Mouse (Mus musculus) brain, adult 2 months (tissue): Measurements from ENCODE around the gene Treml4.
"Not testable (repeated sequence)": the region's sequence is repeated elsewhere in the genome, so short reads cannot be mapped to it uniquely, and the experiment has no call there.

ENCODE experiments used
- DNase-seq: peaks from one replicate; pipeline ENCODE4 v3.0.0; 2011; ENCODE audit warnings: low read depth, low spot score

Treml4 gene

GRCm38 (mm10) chr17:48274098-48274497, 10.0 kb downstream of the Treml4 start:
- no peak for DNase-seq

DNA sequence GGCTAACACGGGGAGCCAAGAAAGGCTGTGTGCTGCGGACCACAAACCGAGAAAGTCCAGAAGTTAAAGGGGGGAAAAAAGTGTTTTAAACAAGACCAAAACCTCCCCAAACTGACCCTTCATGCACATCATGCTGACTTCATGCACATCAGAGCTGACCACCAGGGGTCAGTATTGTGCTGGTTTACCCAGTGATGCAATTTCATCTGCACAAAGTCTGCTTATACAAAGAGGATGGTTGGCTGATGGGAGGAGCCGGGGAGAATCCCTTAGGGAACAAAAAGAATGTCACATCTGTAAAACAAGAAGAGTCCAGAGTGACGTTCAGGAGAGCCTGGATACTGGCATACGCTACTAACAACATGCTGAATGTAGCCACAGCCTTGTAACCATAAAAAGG, 10.8 kb downstream of the Treml4 start:
- peak; percentile 87 for DNase-seq

GRCm38 (mm10) chr17:48275736-48276135, 11.6 kb downstream of the Treml4 start:
- no peak for DNase-seq

GRCm38 (mm10) chr17:48278381-48278780, 14.3 kb downstream of the Treml4 start:
- DNase-seq = peak; percentile 49

DNA sequence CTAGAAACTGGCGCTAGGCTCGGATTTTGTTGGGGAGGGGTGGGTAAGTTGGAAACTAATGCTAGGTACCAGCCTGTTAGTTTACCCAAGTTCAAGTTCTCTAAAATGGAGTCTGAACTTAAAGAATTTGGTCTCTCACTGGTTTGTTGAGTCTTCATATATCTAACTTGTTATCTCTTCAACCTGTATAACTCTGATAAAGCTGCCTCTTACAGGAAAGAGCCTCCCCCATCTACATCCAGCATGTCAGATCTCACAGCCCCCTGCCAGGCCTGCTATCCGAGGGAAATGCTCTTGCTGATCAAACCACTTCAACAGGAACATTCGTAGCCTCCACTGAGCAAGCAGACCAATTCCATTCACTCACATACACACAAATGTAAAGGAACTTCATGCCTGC, 14.9 kb downstream of the Treml4 start:
- DNase-seq = no peak

- DNase-seq = no peak
Measured at GRCm38 (mm10) chr17:48280943-48281738, 17.0 kb downstream of the Treml4 start.

- DNase-seq = no peak
Measured at GRCm38 (mm10) chr17:48281739-48282085, 17.6 kb downstream of the Treml4 start.

- DNase-seq = peak; percentile 42
Measured at GRCm38 (mm10) chr17:48286765-48287164, 22.7 kb downstream of the Treml4 start.

- no peak for DNase-seq
Measured at GRCm38 (mm10) chr17:48287276-48287675, 23.2 kb downstream of the Treml4 start.

DNA sequence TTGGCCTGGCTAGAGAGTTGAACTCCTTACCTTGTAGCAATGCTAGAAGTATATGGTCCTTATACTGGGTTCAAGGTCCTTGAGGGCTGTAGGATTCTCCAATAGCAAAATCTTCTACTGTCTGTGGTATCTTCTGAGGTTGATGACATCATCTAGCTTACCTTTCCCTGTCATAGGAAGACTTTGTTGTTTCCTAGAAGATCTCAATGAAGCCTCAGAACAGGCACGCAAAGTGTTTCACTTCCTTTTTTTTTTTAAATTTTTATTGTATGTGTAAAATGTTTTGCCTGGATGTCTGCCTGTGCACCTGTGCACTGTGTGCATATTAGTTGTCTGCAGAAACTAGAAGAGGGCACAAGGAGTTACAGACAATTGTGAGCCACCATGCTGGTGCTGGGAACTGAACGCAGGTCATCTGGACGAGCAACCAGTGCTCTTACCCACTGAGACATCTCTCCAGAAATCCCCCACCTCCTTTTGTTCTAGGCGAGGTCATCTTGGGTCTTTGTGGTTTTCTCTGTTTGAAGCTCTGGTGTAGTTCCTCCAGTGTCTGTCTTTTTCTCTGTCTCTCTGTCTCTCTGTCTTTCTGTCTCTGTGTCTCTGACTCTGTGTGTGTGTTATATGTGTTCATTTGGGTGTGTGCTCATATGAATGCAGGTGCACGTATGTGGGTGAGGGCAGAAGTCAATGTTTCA, 29.6 kb downstream of the Treml4 start:
- no peak for DNase-seq

- no peak for DNase-seq
Measured at GRCm38 (mm10) chr17:48299203-48299602, 35.1 kb downstream of the Treml4 start, which contains the start of gene Treml2. Gene Treml2 (plus strand): TSS chr17:48299498.

GRCm38 (mm10) chr17:48299756-48300155, 35.7 kb downstream of the Treml4 start:
- no peak for DNase-seq

GRCm38 (mm10) chr17:48300199-48300598, 36.1 kb downstream of the Treml4 start:
- no peak for DNase-seq

DNA sequence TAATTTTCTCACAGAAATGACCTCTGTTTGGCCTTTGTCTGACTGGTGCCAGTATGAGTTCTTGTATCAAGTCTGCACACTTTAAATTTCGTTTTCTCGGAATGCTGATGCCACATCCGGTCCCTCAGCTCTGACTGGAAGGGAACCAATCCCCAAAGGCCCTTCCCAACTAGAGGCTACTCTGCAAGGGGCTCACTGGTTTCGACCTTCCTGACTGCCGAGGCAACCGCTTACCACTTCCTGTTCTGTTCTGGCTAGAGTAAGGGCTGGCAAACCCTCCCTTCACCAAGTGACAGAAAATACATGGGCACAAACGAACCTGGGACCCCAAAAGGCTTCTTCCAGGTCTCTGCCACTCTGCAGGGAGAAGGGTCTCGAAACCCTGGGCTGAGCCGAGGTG, 36.8 kb downstream of the Treml4 start:
- DNase-seq = no peak

DNA sequence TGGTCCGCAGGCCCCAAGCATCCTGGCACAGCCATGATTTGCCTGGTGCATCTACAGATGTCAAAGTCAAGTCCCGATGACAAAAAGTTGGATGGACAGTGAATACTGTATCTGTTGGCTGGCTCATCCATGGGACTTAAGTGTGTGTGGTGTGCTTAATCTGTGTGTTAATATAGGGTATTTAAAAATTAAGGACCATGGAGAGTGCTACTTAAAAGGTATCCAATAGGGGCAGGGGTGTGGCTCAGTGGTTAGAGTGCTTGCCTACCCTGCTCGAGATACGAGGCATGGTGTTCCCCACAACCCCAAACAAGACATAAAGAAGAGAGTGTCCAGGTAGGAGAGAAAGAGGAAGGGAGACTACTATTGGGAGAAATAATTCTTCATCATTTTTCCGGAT, 37.7 kb downstream of the Treml4 start:
- DNase-seq = no peak

GRCm38 (mm10) chr17:48312124-48312523, 48.0 kb downstream of the Treml4 start:
- no peak for DNase-seq

GRCm38 (mm10) chr17:48315905-48316579, 51.9 kb downstream of the Treml4 start, which contains the start of gene B430306N03Rik:
Gene B430306N03Rik (plus strand): TSS chr17:48316141.
- not testable (repeated sequence) for DNase-seq

GRCm38 (mm10) chr17:48318686-48319085, 54.6 kb downstream of the Treml4 start:
- no peak for DNase-seq

DNA sequence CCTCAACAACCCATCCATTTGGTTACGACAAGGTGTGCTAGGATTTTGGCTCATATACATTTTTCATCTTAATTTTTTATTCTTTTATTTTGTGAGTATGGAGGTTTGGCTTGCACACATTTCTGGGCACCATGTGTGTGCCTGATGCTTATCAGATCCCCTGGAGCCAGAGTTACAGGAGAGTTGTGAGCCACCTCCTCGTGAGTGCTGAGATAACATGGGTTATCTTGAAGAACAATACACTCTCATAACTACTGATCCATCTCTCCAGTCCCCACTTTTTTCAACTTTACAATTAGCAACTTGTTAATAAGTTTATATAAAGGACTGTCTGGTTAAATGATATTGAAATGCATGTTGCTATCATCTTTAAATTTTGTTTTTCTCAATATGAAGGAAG, 57.2 kb downstream of the Treml4 start:
- DNase-seq = no peak

GRCm38 (mm10) chr17:48323236-48323635, 59.1 kb downstream of the Treml4 start:
- DNase-seq = no peak

DNA sequence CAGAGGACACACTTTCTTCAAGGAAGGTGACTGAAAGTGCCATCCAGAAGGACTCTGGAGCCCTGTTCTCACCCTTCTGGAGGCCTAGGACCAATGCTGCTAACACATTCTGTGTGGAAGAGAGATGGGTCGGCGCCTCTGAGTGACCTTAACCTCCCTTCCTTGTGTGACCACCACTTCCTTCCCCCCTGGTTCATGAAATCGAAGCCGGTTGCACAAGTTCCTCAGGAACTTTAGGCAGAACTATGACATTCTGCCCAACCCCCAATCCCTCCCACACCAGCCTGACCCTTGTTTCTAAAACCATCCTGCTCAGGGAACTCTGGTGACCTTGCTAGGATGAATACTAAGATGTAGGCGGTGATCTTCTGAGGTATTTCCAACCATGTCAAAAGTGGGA, 60.2 kb downstream of the Treml4 start:
- DNase-seq = peak; percentile 24
